Mouse (Mus musculus) forebrain, embryonic 10.5 days (tissue): ENCODE measurements at regions not wholly inside any gene's neighbourhood (a gene's known extent, or its start where the extent isn't known, plus 50 kb on each side); places are given as distances from the start of the nearest gene placed in this dataset.
A peak's percentile ranks its signal among the peaks of the same experiment; 100 is the strongest.

Experiments
- DNase-seq: peaks from one replicate; pipeline ENCODE4 v3.0.0-alpha.2; 2017; ENCODE audit warnings: low spot score; ENCODE audit errors: extremely low spot score
- H3K27ac ChIP-seq: fragments of 300-500 bp; sonication (generic); 2 replicates; pipeline ENCODE4 v1.5.1; 2016; ENCODE audit warnings: mild to moderate bottlenecking
- H3K27me3 ChIP-seq: fragments of 300-500 bp; sonication (generic); 2 replicates; pipeline ENCODE4 v1.6.1; 2016; ENCODE audit warnings: mild to moderate bottlenecking; ENCODE audit not compliant: poor library complexity, severe bottlenecking
- H3K36me3 ChIP-seq: fragments of 300-500 bp; sonication (generic); replicated peaks from 2 replicates; pipeline ENCODE4 v1.6.1; 2016; ENCODE audit warnings: mild to moderate bottlenecking, moderate library complexity
- H3K4me1 ChIP-seq: fragments of 300-500 bp; sonication (generic); 2 replicates; pipeline ENCODE4 v1.6.1; 2016
- H3K4me3 ChIP-seq: fragments of 300-500 bp; sonication (generic); 2 replicates; pipeline ENCODE4 v1.5.1; 2016; ENCODE audit warnings: mild to moderate bottlenecking, moderate library complexity
- H3K9me3 ChIP-seq: fragments of 300-500 bp; sonication (generic); 2 replicates; pipeline ENCODE4 v1.6.1; 2016; ENCODE audit warnings: mild to moderate bottlenecking, moderate library complexity
- WGBS: fragments of 180-500 bp; shearing (Covaris S2); methylation state at CpG from one replicate; pipeline ENCODE4 v1.1.7; 2016; 5-methylcytosine and 5-hydroxymethylcytosine counted together

DNA sequence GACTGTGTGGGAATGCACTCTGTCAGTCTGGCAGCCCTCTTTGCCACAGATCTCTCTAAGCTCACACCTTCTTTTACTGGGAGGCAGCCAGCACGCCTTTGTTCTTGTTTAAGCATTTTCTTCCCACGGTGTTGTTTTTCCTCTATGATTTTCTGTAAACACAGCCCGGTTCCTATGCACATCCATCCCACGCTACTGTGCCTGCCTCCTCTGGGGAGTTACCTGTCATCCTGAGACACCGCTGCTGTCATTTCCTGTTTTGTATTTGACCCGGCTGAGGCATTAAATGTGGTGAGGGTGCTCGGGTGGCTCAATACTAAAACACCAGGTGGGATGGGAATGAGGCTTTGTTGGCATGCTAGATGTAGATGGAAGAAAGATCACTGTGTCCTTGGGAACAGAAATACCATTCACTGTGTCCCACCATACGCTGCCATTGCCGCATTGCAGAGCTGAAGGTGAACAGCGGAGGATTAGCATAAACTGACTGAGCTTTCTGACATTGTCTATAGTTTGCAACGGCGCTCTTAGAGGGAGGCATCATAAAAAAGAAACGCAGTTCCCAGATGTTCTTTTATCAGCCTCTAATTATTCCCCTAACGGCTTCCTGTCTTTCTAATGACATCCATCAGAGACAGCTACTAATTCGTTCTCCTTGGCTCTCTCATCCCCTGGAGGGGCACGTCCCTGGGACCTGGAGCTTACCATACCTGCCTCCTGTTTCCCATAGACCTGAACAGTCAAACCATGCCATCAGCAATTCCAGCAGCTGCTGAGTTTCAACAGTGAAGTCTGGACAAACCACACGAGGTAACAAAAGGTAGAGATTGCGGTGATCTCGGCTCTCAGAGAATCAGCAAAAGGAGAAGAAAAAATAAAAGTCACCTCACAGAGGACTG, 201.8 kb upstream of the Nsun2 start:
- DNase-seq, result peak; percentile 7
- H3K36me3 ChIP-seq, result no peaks in the 10 kb centered on the region
- 75% methylated on average over 19 of the region's 19 CpGs for WGBS

DNA sequence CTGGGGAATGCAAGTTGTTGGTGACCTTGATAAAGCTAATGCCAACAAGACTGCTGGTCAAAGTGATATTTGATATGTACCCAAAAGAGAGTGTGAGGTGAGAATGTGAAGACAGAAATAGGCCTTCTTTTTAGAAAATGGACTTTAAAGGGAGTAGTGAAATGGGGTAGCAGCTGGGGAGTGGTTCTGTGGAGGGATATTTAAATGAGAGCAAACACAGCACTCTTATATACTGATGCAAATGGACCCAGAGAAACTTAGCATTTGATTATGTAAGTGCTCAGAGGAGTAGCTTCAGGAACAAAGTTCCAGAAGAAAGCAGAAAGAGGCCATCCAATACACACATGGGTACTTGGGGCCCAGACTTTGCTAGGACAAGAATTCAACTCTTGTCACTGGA, 189.7 kb upstream of the Nsun2 start:
- H3K36me3 ChIP-seq, result no peaks in the 10 kb centered on the region
- no peak for DNase-seq
- H3K27me3 ChIP-seq, result no peaks in the 10 kb centered on the region
- no peak overlapping the region for H3K27ac ChIP-seq
- H3K4me1 ChIP-seq, result no peaks in the 10 kb centered on the region
- H3K9me3 ChIP-seq, result no peaks in the 10 kb centered on the region
- no peak overlapping the region for H3K4me3 ChIP-seq

More for the DNA sequence above, 201.8 kb upstream of the Nsun2 start:
- Histone ChIP-seq H3K4me1 (no peaks in the 10 kb centered on the region), H3K27me3 (no peaks in the 10 kb centered on the region), H3K4me3 (no peak overlapping the region), H3K9me3 (no peaks in the 10 kb centered on the region), H3K27ac (no peak overlapping the region)

- Histone ChIP-seq H3K4me3 (no peak overlapping the region), H3K9me3 (no peaks in the 10 kb centered on the region), H3K27ac (no peak overlapping the region), H3K4me1 (no peaks in the 10 kb centered on the region), H3K36me3 (no peaks in the 10 kb centered on the region), H3K27me3 (no peaks in the 10 kb centered on the region)
- no peak for DNase-seq
- 92% methylated on average over 6 of the region's 6 CpGs for WGBS
Measured at GRCm38 (mm10) chr13:69357435-69357834, 176.1 kb upstream of the Nsun2 start.

- no peaks in the 10 kb centered on the region for H3K36me3 ChIP-seq
- H3K4me1 ChIP-seq, result no peaks in the 10 kb centered on the region
- peaks cover 16% of the 10 kb centered on the region for H3K9me3 ChIP-seq
- no peak overlapping the region for H3K27ac ChIP-seq
- WGBS, result 83% methylated on average over 1 of the region's 1 CpGs
- no peak overlapping the region for H3K4me3 ChIP-seq
- no peaks in the 10 kb centered on the region for H3K27me3 ChIP-seq
- DNase-seq, result no peak
Measured at GRCm38 (mm10) chr13:69365880-69366490, 167.6 kb upstream of the Nsun2 start.

DNA sequence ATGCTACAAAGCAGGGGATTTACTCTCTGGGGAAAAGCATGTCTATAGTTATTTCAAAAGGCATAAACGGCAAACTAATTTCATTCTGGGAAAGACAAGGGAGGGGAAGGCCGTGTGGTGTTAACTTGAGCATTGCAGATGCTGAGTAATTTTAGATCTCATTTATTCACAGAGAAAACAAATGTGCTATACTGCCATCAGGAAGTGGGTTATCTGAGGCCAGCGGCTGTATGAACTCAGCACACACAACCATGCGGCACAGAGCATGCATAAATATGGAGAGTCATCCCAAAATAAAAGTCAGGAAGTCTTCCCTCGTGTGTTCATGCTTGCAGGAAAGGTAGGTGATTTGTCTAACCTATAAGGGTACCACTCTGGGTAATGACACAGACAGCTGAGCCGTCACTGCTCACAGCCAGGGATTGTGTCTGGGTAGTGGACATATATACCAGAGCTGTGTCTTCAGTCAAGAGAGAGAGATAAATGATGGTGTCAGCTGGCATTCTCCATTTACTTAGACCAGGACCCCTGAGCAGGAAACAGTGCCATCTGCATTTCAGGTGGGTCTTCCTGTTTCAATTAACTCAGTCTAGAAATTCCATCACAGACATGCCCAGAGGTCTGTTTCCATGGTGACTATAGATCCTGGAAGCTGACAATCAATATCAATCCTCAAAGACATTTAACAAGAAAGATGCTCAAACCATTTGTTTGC, 160.3 kb upstream of the Nsun2 start:
- H3K36me3 ChIP-seq, result no peaks in the 10 kb centered on the region
- no peak overlapping the region for H3K4me3 ChIP-seq
- H3K27ac ChIP-seq, result no peak overlapping the region
- H3K27me3 ChIP-seq, result no peaks in the 10 kb centered on the region
- WGBS, result 91% methylated on average over 6 of the region's 6 CpGs
- H3K4me1 ChIP-seq, result no peaks in the 10 kb centered on the region
- no peak for DNase-seq
- peaks cover 8% of the 10 kb centered on the region for H3K9me3 ChIP-seq

- Histone ChIP-seq H3K9me3 (peaks cover 3% of the 10 kb centered on the region; the same call in 1 of the 2 replicates), H3K27me3 (no peaks in the 10 kb centered on the region), H3K4me1 (no peaks in the 10 kb centered on the region), H3K27ac (no peak overlapping the region), H3K4me3 (no peak overlapping the region), H3K36me3 (no peaks in the 10 kb centered on the region)
- no peak for DNase-seq
- 79% methylated on average over 1 of the region's 1 CpGs for WGBS
Measured at GRCm38 (mm10) chr13:69373816-69374142, 159.8 kb upstream of the Nsun2 start.

- no peaks in the 10 kb centered on the region for H3K36me3 ChIP-seq
- DNase-seq, result no peak
- no peak overlapping the region for H3K4me3 ChIP-seq
- WGBS, result 75% methylated on average over 4 of the region's 4 CpGs
- H3K4me1 ChIP-seq, result peaks cover 4% of the 10 kb centered on the region; the same call in 1 of the 2 replicates
- no peaks in the 10 kb centered on the region for H3K9me3 ChIP-seq
- H3K27ac ChIP-seq, result no peak overlapping the region
- H3K27me3 ChIP-seq, result no peaks in the 10 kb centered on the region
Measured at GRCm38 (mm10) chr13:69380403-69380802, 153.1 kb upstream of the Nsun2 start.

- H3K9me3 ChIP-seq, result no peaks in the 10 kb centered on the region
- H3K27ac ChIP-seq, result no peak overlapping the region
- H3K27me3 ChIP-seq, result no peaks in the 10 kb centered on the region
- H3K4me3 ChIP-seq, result no peak overlapping the region
- peaks cover 4% of the 10 kb centered on the region; the same call in 1 of the 2 replicates for H3K4me1 ChIP-seq
- no peak for DNase-seq
- H3K36me3 ChIP-seq, result no peaks in the 10 kb centered on the region
Measured at GRCm38 (mm10) chr13:69384767-69385166, 148.8 kb upstream of the Nsun2 start.

DNA sequence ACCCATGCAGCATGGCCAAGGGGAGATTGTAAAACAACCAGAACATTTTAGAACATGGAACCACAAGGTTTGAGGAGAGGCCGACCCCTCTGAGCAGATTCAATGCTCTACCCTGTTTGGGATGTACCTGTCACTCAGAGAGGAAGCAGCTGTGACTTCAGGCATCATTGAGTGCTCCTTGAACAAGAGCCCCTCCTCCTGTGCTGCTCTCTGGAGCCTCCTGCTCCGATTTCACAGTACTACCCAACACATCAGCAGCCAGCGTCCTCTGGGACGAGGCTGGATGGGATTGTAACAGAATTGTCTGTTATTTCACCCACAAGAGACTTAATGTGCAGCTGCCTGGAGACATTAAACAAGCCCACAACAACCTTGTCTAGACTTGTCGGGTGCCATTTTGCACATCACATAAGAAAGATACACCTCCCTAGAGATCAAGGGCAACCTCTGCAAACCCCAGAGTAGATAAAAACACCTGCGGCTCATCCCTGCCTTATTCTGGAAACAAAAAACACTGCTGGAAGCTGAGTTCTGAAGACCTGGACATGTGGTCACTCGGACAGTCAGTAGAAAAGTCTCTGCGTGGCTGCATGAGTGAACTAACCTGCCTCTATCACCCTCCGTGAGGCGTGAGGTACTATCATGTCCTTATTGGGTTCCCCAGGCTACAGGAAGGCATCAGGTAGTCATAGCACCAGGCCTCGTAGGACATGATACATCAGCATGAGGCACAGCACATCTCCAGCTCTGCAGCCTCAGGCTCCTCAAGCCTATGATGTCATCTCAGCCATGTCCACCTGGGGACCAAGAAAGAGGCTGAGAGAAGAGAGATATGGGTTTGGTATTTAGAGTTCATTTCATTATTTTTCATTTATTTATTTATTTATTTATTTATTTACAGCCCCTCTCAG, 140.4 kb upstream of the Nsun2 start:
- WGBS, result 86% methylated on average over 11 of the region's 11 CpGs
- H3K27me3 ChIP-seq, result no peaks in the 10 kb centered on the region
- DNase-seq, result no peak

GRCm38 (mm10) chr13:69394544-69394943, 139.0 kb upstream of the Nsun2 start:
- no peaks in the 10 kb centered on the region for H3K9me3 ChIP-seq
- no peak overlapping the region for H3K4me3 ChIP-seq
- H3K4me1 ChIP-seq, result no peaks in the 10 kb centered on the region
- DNase-seq, result no peak
- no peaks in the 10 kb centered on the region for H3K36me3 ChIP-seq
- H3K27me3 ChIP-seq, result no peaks in the 10 kb centered on the region
- WGBS, result 88% methylated on average over 4 of the region's 4 CpGs
- no peak overlapping the region for H3K27ac ChIP-seq

More for the DNA sequence above, 140.4 kb upstream of the Nsun2 start:
- Histone ChIP-seq H3K4me3 (no peak overlapping the region), H3K9me3 (no peaks in the 10 kb centered on the region), H3K4me1 (no peaks in the 10 kb centered on the region), H3K36me3 (no peaks in the 10 kb centered on the region), H3K27ac (no peak overlapping the region)

- Histone ChIP-seq H3K36me3 (no peaks in the 10 kb centered on the region), H3K4me1 (no peaks in the 10 kb centered on the region), H3K9me3 (no peaks in the 10 kb centered on the region), H3K27me3 (no peaks in the 10 kb centered on the region), H3K27ac (no peak overlapping the region), H3K4me3 (no peak overlapping the region)
- no peak for DNase-seq
- 97% methylated on average over 1 of the region's 1 CpGs for WGBS
Measured at GRCm38 (mm10) chr13:69410359-69410758, 123.2 kb upstream of the Nsun2 start.

- 86% methylated on average over 7 of the region's 7 CpGs for WGBS
- Histone ChIP-seq H3K27me3 (no peaks in the 10 kb centered on the region), H3K36me3 (no peaks in the 10 kb centered on the region), H3K4me3 (no peak overlapping the region), H3K9me3 (peaks cover 3% of the 10 kb centered on the region; the same call in 1 of the 2 replicates), H3K4me1 (0 out of 2 replicates have a peak, but pooled peaks cover 4% of the 10 kb centered on the region), H3K27ac (no peak overlapping the region)
- DNase-seq, result no peak
Measured at GRCm38 (mm10) chr13:69414813-69415212, 118.7 kb upstream of the Nsun2 start.
